Mouse (Mus musculus): ENCODE data around the gene Ctrc. TPM values are rescaled to one million over a fixed set of nuclear protein-coding genes. Genes with fewer than 3 reads are reported as not detected.
"Not testable (repeated sequence)": the region's sequence is repeated elsewhere in the genome, so short reads cannot be mapped to it uniquely, and the experiment has no call there.

Ctrc gene
- polyA plus RNA-seq, 1 experiment: not detected

DNA sequence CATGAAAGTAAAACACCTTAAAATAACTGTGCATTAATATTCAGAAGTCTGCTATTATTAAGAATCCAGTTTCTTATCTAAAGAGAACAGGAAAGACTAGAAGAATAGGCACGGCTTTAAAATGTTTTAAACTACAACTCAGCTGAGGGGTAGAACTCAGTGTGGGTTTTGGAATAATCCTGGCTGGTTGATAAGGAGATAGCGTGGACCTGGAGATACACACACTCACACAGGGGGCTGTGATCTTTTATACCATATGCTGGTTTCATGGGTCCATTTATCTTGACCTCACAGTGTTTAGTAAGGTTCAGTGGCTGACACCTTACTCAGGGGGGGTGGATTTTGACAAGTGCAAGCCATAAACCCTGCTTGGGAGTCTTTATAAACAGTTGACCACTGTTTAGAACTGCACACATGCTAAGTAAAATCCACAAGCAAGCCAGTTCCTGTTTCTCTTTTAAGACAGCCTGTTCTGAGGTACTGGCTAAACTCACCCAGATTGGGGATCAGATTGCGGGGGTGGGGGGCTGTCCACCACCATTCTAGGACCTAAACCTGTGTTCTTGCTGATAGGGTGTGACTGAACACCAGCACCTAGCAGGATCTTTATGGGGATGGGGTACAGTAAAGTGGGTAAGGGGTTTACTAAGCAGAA lies 56.5 kb downstream of the Ctrc start:
- Histone ChIP-seq H3K4me3 (ENCODE audit: insufficient read depth, low read depth, low read length) (peak overlapping the region; percentile 74), H3K27ac (ENCODE audit: insufficient read depth, low read depth, low read length) (no peak overlapping the region), H3K4me1 (ENCODE audit: control insufficient read depth, insufficient read depth, low read length) (peaks cover 15% of the 10 kb centered on the region)
- WGBS: 41% methylated on average over 3 of the region's 3 CpGs
- TF ChIP-seq POLR2A (IDR thresholded peaks at IDR 0.05; ENCODE audit: insufficient read depth, low read depth, low read length): no peak
- TF ChIP-seq CTCF (IDR thresholded peaks at IDR 0.05; ENCODE audit: insufficient read depth, low read depth, low read length): no peak

DNA sequence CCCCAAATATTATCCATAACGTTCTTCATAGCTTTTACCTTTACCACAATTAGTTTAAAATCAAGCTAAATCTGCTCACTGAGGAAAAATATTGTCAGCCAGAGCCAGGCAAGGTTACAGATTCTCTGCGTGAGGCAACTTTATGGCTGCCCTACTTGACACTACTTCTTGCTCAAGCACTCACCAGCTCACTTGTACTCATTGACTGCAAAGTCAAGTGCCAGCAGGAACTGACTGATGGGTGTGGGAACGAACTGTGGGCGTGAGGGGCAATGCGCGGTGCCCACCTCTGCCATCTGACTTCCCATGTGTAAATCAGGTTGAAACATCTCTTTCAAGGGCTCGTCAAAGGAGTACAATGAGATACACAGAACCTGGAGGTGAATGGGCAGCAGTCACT lies 58.7 kb downstream of the Ctrc start:
- 78% methylated on average over 7 of the region's 7 CpGs for WGBS
- peaks cover 21% of the 10 kb centered on the region for H3K4me1 ChIP-seq (ENCODE audit: control insufficient read depth, insufficient read depth, low read length)
- no peak overlapping the region for H3K4me3 ChIP-seq (ENCODE audit: insufficient read depth, low read depth, low read length)
- H3K27ac ChIP-seq (ENCODE audit: insufficient read depth, low read depth, low read length): no peak overlapping the region
- TF ChIP-seq POLR2A (IDR thresholded peaks at IDR 0.05; ENCODE audit: insufficient read depth, low read depth, low read length) (no peak), CTCF (IDR thresholded peaks at IDR 0.05; ENCODE audit: insufficient read depth, low read depth, low read length) (no peak)

- TF ChIP-seq POLR2A (IDR thresholded peaks at IDR 0.05; ENCODE audit: insufficient read depth, low read depth, low read length) (no peak), CTCF (IDR thresholded peaks at IDR 0.05; ENCODE audit: insufficient read depth, low read depth, low read length) (no peak)
- H3K4me3 ChIP-seq (ENCODE audit: insufficient read depth, low read depth, low read length): no peak overlapping the region
- peaks cover 21% of the 10 kb centered on the region for H3K4me1 ChIP-seq (ENCODE audit: control insufficient read depth, insufficient read depth, low read length)
- H3K27ac ChIP-seq (ENCODE audit: insufficient read depth, low read depth, low read length): no peak overlapping the region
- 28% methylated on average over 6 of the region's 6 CpGs for WGBS
Measured at GRCm38 (mm10) chr4:141787046-141787445, 59.1 kb downstream of the Ctrc start.

DNA sequence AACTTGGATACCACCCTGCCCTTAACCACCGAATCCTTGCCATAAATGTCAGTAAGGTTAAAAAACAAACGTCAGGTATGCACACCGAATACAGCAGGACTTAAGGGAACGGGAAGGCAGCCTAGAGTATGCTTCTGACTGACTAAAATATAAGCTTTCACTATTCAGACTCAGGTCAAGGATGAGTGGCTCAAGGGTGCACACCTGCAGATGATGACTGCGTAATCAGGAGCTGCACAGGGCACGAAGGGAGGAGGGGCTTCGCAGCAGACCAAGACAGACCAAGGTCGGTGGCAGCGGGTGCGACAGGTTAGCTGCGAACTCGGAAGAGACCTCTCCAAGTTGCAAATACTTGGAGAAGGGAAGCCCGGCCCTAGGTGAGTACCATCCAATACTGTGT lies 60.0 kb downstream of the Ctrc start:
- 91% methylated on average over 13 of the region's 13 CpGs for WGBS
- Histone ChIP-seq H3K4me1 (ENCODE audit: control insufficient read depth, insufficient read depth, low read length) (peaks cover 20% of the 10 kb centered on the region), H3K27ac (ENCODE audit: insufficient read depth, low read depth, low read length) (no peak overlapping the region), H3K4me3 (ENCODE audit: insufficient read depth, low read depth, low read length) (no peak overlapping the region)
- TF ChIP-seq POLR2A (IDR thresholded peaks at IDR 0.05; ENCODE audit: insufficient read depth, low read depth, low read length) (no peak), CTCF (IDR thresholded peaks at IDR 0.05; ENCODE audit: insufficient read depth, low read depth, low read length) (no peak)

- H3K4me3 ChIP-seq (ENCODE audit: insufficient read depth, low read depth, low read length): no peak overlapping the region
- peaks cover 21% of the 10 kb centered on the region for H3K4me1 ChIP-seq (ENCODE audit: control insufficient read depth, insufficient read depth, low read length)
- TF ChIP-seq POLR2A (IDR thresholded peaks at IDR 0.05; ENCODE audit: insufficient read depth, low read depth, low read length) (no peak), CTCF (IDR thresholded peaks at IDR 0.05; ENCODE audit: insufficient read depth, low read depth, low read length) (no peak)
- H3K27ac ChIP-seq (ENCODE audit: insufficient read depth, low read depth, low read length): no peak overlapping the region
- 50% methylated on average over 5 of the region's 5 CpGs for WGBS
Measured at GRCm38 (mm10) chr4:141784835-141785234, 61.3 kb downstream of the Ctrc start.

- Histone ChIP-seq H3K4me3 (ENCODE audit: insufficient read depth, low read depth, low read length) (no peak overlapping the region), H3K27ac (ENCODE audit: insufficient read depth, low read depth, low read length) (no peak overlapping the region), H3K4me1 (ENCODE audit: control insufficient read depth, insufficient read depth, low read length) (peaks cover 24% of the 10 kb centered on the region)
- TF ChIP-seq POLR2A (IDR thresholded peaks at IDR 0.05; ENCODE audit: insufficient read depth, low read depth, low read length) (no peak), CTCF (IDR thresholded peaks at IDR 0.05; ENCODE audit: insufficient read depth, low read depth, low read length) (no peak)
- WGBS: 84% methylated on average over 8 of the region's 8 CpGs
Measured at GRCm38 (mm10) chr4:141781201-141781985, 64.8 kb downstream of the Ctrc start.

GRCm38 (mm10) chr4:141779828-141780227 lies 66.3 kb downstream of the Ctrc start:
- Histone ChIP-seq H3K27ac (ENCODE audit: insufficient read depth, low read depth, low read length) (no peak overlapping the region), H3K4me1 (ENCODE audit: control insufficient read depth, insufficient read depth, low read length) (peaks cover 15% of the 10 kb centered on the region), H3K4me3 (ENCODE audit: insufficient read depth, low read depth, low read length) (no peak overlapping the region)
- 79% methylated on average over 8 of the region's 8 CpGs for WGBS
- no peak for TF ChIP-seq CTCF (IDR thresholded peaks at IDR 0.05; ENCODE audit: insufficient read depth, low read depth, low read length)
- TF ChIP-seq POLR2A (IDR thresholded peaks at IDR 0.05; ENCODE audit: insufficient read depth, low read depth, low read length): no peak

- not testable (repeated sequence) for H3K27ac ChIP-seq (ENCODE audit: insufficient read depth, low read depth, low read length); H3K4me3 ChIP-seq (ENCODE audit: insufficient read depth, low read depth, low read length); H3K4me1 ChIP-seq (ENCODE audit: control insufficient read depth, insufficient read depth, low read length)
- WGBS: 87% methylated on average over 4 of the region's 4 CpGs
Measured at GRCm38 (mm10) chr4:141773019-141773418, 73.1 kb downstream of the Ctrc start.

- TF ChIP-seq POLR2A (IDR thresholded peaks at IDR 0.05; ENCODE audit: insufficient read depth, low read depth, low read length) (no peak), CTCF (IDR thresholded peaks at IDR 0.05; ENCODE audit: insufficient read depth, low read depth, low read length) (no peak)
- no peak overlapping the region for H3K4me3 ChIP-seq (ENCODE audit: insufficient read depth, low read depth, low read length)
- H3K27ac ChIP-seq (ENCODE audit: insufficient read depth, low read depth, low read length): no peak overlapping the region
- peaks cover 11% of the 10 kb centered on the region for H3K4me1 ChIP-seq (ENCODE audit: control insufficient read depth, insufficient read depth, low read length)
- 93% methylated on average over 8 of the region's 8 CpGs for WGBS
Measured at GRCm38 (mm10) chr4:141771823-141772222, 74.3 kb downstream of the Ctrc start.

All from olfactory bulb, adult 2 months (tissue).